Mouse (Mus musculus): Measurements from ENCODE around the gene Dr1. TPM values are rescaled to one million over a fixed set of nuclear protein-coding genes. Genes with fewer than 3 reads are reported as not detected.

Dr1 gene
- total RNA-seq, 2 experiments from 2014 or later, result 16.3 to 17.4 TPM

Other genes starting within 250 kb of the Dr1 start
- gene Mtf2, start 203.2 kb upstream of the Dr1 start, total RNA-seq (2021), result 10 to 100 TPM; 11.7 to 13.0 TPM
- gene Tmed5, start 136.3 kb upstream of the Dr1 start, total RNA-seq (2021), result 10 to 100 TPM; 25.3 to 25.6 TPM
- under 1 TPM in 1 of 2 experiments, not detected in 1; 0.17 TPM for gene Ccdc18, start 136.0 kb upstream of the Dr1 start, total RNA-seq (2021)
- 1 to 10 TPM; 4.2 to 4.5 TPM for gene Pigg, start 43.7 kb downstream of the Dr1 start, total RNA-seq (2021)
- gene Gm42517, start 99.0 kb downstream of the Dr1 start, total RNA-seq (2021), result under 1 TPM; 0.32 to 0.36 TPM
- not detected for gene Pde6b, start 119.5 kb downstream of the Dr1 start, total RNA-seq (2021)
- gene Atp5k, start 165.6 kb downstream of the Dr1 start, total RNA-seq (2021), result 100 to 1,000 TPM; 765 to 857 TPM
- gene Mfsd7a, start 180.0 kb downstream of the Dr1 start, total RNA-seq (2021), result 1 to 10 TPM in 1 of 2 experiments, under 1 TPM in 1; 0.84 to 1.7 TPM
- gene Pcgf3, start 192.3 kb downstream of the Dr1 start, total RNA-seq (2021), result 10 to 100 TPM; 33.8 to 35.9 TPM

All from gastrocnemius, adult 18-20 months (tissue).